Mouse (Mus musculus): ENCODE data around the gene Btf3. TPM values are rescaled to one million over a fixed set of nuclear protein-coding genes. Genes with fewer than 3 reads are reported as not detected.

The Btf3 gene
- polyA plus RNA-seq (2017; shearing (Covaris generic)): 681 TPM

DNA sequence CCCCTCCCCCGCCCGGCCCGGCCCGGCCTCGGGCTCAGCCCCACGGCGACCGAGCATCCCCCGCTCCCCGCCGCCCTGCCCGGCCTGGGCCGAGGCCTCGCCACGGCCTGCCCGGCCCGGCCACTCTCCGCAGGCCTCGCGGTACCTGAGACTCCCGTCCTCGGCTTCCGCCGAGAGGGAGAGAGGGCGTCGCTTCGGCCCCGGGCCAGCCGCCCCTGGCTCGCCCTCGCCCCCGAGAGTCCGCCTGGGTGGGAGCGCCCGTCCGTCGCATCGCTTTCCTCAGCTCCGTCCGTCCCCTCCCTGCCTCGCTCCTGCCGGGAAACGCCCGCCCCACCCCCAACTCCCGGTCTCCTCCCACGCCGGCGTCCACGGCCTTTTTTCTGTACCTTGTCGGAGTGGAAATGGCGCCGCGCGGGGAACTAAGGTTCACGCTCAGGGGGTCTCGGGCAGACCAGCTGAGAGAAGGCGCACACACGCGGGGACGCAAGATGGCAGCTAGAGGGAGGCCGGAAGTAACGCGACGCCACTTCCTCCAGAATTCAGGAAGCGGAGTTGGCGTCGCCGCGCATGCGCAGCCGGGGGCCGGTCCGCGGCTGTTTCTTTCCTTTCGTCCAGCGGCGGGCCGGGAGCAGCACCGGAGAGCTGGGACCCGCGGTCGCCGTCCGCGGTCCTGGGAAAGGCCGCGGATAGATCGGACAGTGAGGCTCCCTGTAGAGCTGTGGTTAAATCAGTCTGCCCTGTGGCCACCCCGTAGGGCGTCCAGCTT lies at the start of gene Btf3:
TSS of gene Btf3 (minus strand) at position 527 of the 766 bp plus-strand sequence.

GRCm38 (mm10) chr13:98354090-98354801 lies 37.4 kb upstream of the Btf3 start, which contains the start of gene Foxd1:
Foxd1 (plus strand) TSS chr13:98354242.

GRCm38 (mm10) chr13:98279686-98280085 lies 37.1 kb downstream of the Btf3 start, which contains the start of gene Gm21976:
Gm21976 (plus strand) TSS chr13:98279887.

GRCm38 (mm10) chr13:98262636-98263457 lies 54.0 kb downstream of the Btf3 start, which contains the start of the genes Utp15 and Ankra2:
Utp15 (minus strand) TSS chr13:98263041.
Ankra2 (plus strand) TSS chr13:98263074.

Other genes with a start within 250 kb of the Btf3 start
- 0.09 TPM for gene Arhgef28, start 110.6 kb downstream of the Btf3 start, polyA plus RNA-seq (2017; shearing (Covaris generic))
- 53.2 TPM for gene Utp15, start 54.0 kb downstream of the Btf3 start, polyA plus RNA-seq (2017; shearing (Covaris generic))
- 33.9 TPM for gene Ankra2, start 53.9 kb downstream of the Btf3 start, polyA plus RNA-seq (2017; shearing (Covaris generic))
- gene Gm21976, start 37.1 kb downstream of the Btf3 start, polyA plus RNA-seq (2017; shearing (Covaris generic)): not detected
- gene Foxd1, start 37.2 kb upstream of the Btf3 start, polyA plus RNA-seq (2017; shearing (Covaris generic)): not detected
- 1.0 TPM for gene Gm10320, start 175.0 kb upstream of the Btf3 start, polyA plus RNA-seq (2017; shearing (Covaris generic))